Mouse (Mus musculus) testis, adult 2 months (tissue): ENCODE results near the gene Kcng1.

Experiments
- CTCF ChIP-seq: fragments of 200-500 bp; IDR thresholded peaks from 2 replicates; pipeline ENCODE4 v1.5.1; 2012; ENCODE audit warnings: low read depth, mild to moderate bottlenecking, inconsistent platforms, low read length, moderate library complexity; ENCODE audit not compliant: control insufficient read depth, insufficient read depth, insufficient replicate concordance
- POLR2A ChIP-seq: fragments of 200-500 bp; IDR thresholded peaks from 2 replicates; pipeline ENCODE4 v1.6.1; 2012; ENCODE audit warnings: low read depth, mild to moderate bottlenecking, inconsistent platforms, low read length, moderate library complexity; ENCODE audit not compliant: control insufficient read depth

DNA sequence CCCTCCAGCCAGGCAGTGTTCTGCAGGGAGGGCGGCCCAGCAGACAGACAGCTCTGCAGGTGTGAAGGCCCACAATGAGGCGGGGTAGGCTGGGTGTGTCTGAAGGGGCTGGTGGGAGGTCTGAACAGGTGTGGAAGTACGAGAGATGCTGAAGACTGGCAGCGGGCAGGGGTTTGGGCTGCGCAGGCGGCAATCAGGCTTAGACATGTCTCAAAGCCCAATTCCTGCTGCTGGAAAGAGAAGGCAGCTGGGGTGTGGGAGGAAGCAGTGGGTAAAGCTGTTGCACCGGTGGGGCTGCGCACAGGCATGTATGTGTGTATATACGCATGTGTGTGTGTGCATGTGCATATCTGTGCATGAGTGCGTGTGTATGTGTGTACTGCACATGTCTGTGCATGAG is 20.6 kb downstream of the Kcng1 start:
- TF ChIP-seq POLR2A (no peak), CTCF (no peak)
